Mouse (Mus musculus): ENCODE results near the gene Ubxn1. TPM values are rescaled to one million over a fixed set of nuclear protein-coding genes. Genes with fewer than 3 reads are reported as not detected.

Gene Ubxn1
- polyA plus RNA-seq, 2 experiments: 127 to 154 TPM

- Histone ChIP-seq H3K4me2 (replicated peaks; ENCODE audit: low read depth, low read length, severe bottlenecking) (peak within 1 kb of the TSS; percentile 86), H3K9ac (ENCODE audit: low read depth, low read length, severe bottlenecking) (peak within 1 kb of the TSS; percentile 91), H3K36me3 (ENCODE audit: control insufficient read depth, insufficient read depth, low read length) (peaks cover 41% of the 10 kb centered on the region), H3K27ac (replicated peaks; ENCODE audit: low read depth, low read length) (peak within 1 kb of the TSS; percentile 78), H3K4me3 (replicated peaks; ENCODE audit: low read length) (peak within 1 kb of the TSS; percentile 95), H3K9me3 (ENCODE audit: control insufficient read depth, low read length) (no peaks in the 10 kb centered on the region), H3K27me3 (ENCODE audit: control insufficient read depth, insufficient read depth, low read length) (no peaks in the 10 kb centered on the region), H3K4me1 (ENCODE audit: control insufficient read depth, insufficient read depth, low read length) (peaks cover 19% of the 10 kb centered on the region)
- under 1% methylated on average over 53 of the region's 53 CpGs for WGBS
- DNase-seq (ENCODE audit: low spot score): peak; percentile 99
- 0 out of 2 replicates have a peak, but pooled peaks have one; percentile 39 for TF ChIP-seq POLR2A (IDR thresholded peaks at IDR 0.05; ENCODE audit: borderline replicate concordance, extremely low read depth, insufficient read depth, insufficient read length)
- peak; percentile 99 for ATAC-seq (ENCODE audit: low FRiP score, low read depth)
Observed at GRCm38 (mm10) chr19:8897865-8898495, 26.7 kb downstream of the Ubxn1 start, which contains the start of gene Ganab. TSS of gene Ganab (plus strand) at chr19:8898071.

- Histone ChIP-seq H3K9me3 (ENCODE audit: control insufficient read depth, low read length) (no peaks in the 10 kb centered on the region), H3K27me3 (ENCODE audit: control insufficient read depth, insufficient read depth, low read length) (no peaks in the 10 kb centered on the region), H3K4me3 (replicated peaks; ENCODE audit: low read length) (peak overlapping the region; percentile 95), H3K36me3 (ENCODE audit: control insufficient read depth, insufficient read depth, low read length) (peaks cover 47% of the 10 kb centered on the region), H3K27ac (replicated peaks; ENCODE audit: low read depth, low read length) (peak overlapping the region; percentile 78), H3K4me2 (replicated peaks; ENCODE audit: low read depth, low read length, severe bottlenecking) (peak overlapping the region; percentile 86), H3K9ac (ENCODE audit: low read depth, low read length, severe bottlenecking) (peak overlapping the region; percentile 91), H3K4me1 (ENCODE audit: control insufficient read depth, insufficient read depth, low read length) (peaks cover 16% of the 10 kb centered on the region)
- no peak for TF ChIP-seq POLR2A (IDR thresholded peaks at IDR 0.05; ENCODE audit: borderline replicate concordance, extremely low read depth, insufficient read depth, insufficient read length)
- 3% methylated on average over 13 of the region's 13 CpGs for WGBS
- no peak for ATAC-seq (ENCODE audit: low FRiP score, low read depth)
- no peak for DNase-seq (ENCODE audit: low spot score)
Observed at GRCm38 (mm10) chr19:8898576-8898975, 27.3 kb downstream of the Ubxn1 start.

DNA sequence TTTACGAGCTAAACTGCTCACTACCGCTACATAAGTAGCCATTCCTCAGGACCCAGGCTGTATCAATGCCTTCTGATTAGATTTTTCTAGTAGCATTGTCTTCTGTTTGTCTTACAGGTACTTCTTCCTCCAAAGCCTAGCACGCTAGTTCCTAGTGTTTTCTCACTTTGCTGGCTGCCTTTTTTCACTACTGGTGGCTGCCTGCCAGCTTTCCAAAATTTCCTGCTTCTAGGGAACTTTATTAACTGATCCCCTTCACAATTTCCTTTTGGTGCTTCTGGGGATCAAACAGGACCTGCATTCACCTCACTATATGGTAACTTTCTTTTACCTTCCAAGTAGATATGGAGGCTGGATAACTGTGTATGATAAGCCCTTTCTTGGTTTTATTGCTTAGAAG is 27.8 kb downstream of the Ubxn1 start:
- H3K4me1 ChIP-seq (ENCODE audit: control insufficient read depth, insufficient read depth, low read length): peaks cover 13% of the 10 kb centered on the region
- H3K4me2 ChIP-seq (replicated peaks; ENCODE audit: low read depth, low read length, severe bottlenecking): peak overlapping the region; percentile 86
- peaks cover 52% of the 10 kb centered on the region for H3K36me3 ChIP-seq (ENCODE audit: control insufficient read depth, insufficient read depth, low read length)
- H3K9ac ChIP-seq (ENCODE audit: low read depth, low read length, severe bottlenecking): peak overlapping the region; percentile 91
- TF ChIP-seq POLR2A (IDR thresholded peaks at IDR 0.05; ENCODE audit: borderline replicate concordance, extremely low read depth, insufficient read depth, insufficient read length): no peak
- no peaks in the 10 kb centered on the region for H3K27me3 ChIP-seq (ENCODE audit: control insufficient read depth, insufficient read depth, low read length)
- ATAC-seq (ENCODE audit: low FRiP score, low read depth): no peak
- no peak for DNase-seq (ENCODE audit: low spot score)
- H3K27ac ChIP-seq (replicated peaks; ENCODE audit: low read depth, low read length): 0 out of 2 replicates have a peak overlapping the region, but pooled peaks have one; percentile 78
- H3K4me3 ChIP-seq (replicated peaks; ENCODE audit: low read length): peak overlapping the region; percentile 95
- WGBS: 25% methylated on average over 3 of the region's 3 CpGs
- no peaks in the 10 kb centered on the region for H3K9me3 ChIP-seq (ENCODE audit: control insufficient read depth, low read length)

- 95% methylated on average over 5 of the region's 5 CpGs for WGBS
- ATAC-seq (ENCODE audit: low FRiP score, low read depth) (no peak), DNase-seq (ENCODE audit: low spot score) (no peak)
- no peak for TF ChIP-seq POLR2A (IDR thresholded peaks at IDR 0.05; ENCODE audit: borderline replicate concordance, extremely low read depth, insufficient read depth, insufficient read length)
- no peak overlapping the region for H3K4me2 ChIP-seq (replicated peaks; ENCODE audit: low read depth, low read length, severe bottlenecking)
- H3K4me1 ChIP-seq (ENCODE audit: control insufficient read depth, insufficient read depth, low read length): peaks cover 8% of the 10 kb centered on the region
- H3K9ac ChIP-seq (ENCODE audit: low read depth, low read length, severe bottlenecking): no peak overlapping the region
- H3K27me3 ChIP-seq (ENCODE audit: control insufficient read depth, insufficient read depth, low read length): no peaks in the 10 kb centered on the region
- H3K4me3 ChIP-seq (replicated peaks; ENCODE audit: low read length): no peak overlapping the region
- no peaks in the 10 kb centered on the region for H3K9me3 ChIP-seq (ENCODE audit: control insufficient read depth, low read length)
- no peak overlapping the region for H3K27ac ChIP-seq (replicated peaks; ENCODE audit: low read depth, low read length)
- H3K36me3 ChIP-seq (ENCODE audit: control insufficient read depth, insufficient read depth, low read length): peaks cover 66% of the 10 kb centered on the region
Observed at GRCm38 (mm10) chr19:8903412-8903811, 32.1 kb downstream of the Ubxn1 start.

DNA sequence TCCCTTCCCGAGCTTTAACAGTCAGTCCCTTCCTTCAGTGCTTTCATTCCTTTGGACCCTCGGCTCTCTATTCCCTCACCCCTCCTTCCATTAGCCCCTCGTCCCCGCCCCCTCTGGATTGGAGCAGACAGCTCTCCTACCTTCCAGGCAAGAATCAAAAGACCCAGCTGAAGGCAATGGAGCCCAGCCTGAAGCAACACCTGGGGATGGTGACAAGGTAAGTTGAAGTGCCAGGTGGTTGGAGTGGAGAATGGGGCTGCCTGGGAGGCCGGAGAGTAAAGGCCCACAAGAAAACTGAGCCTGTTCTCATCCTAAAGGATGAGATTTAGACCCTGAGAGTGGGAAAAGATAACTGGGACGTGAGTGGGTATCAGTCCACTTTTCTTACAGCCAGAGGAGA is 37.2 kb downstream of the Ubxn1 start:
- no peak overlapping the region for H3K4me3 ChIP-seq (replicated peaks; ENCODE audit: low read length)
- no peak overlapping the region for H3K4me2 ChIP-seq (replicated peaks; ENCODE audit: low read depth, low read length, severe bottlenecking)
- H3K4me1 ChIP-seq (ENCODE audit: control insufficient read depth, insufficient read depth, low read length): no peaks in the 10 kb centered on the region
- ATAC-seq (ENCODE audit: low FRiP score, low read depth) (no peak), DNase-seq (ENCODE audit: low spot score) (no peak)
- H3K9ac ChIP-seq (ENCODE audit: low read depth, low read length, severe bottlenecking): no peak overlapping the region
- no peaks in the 10 kb centered on the region for H3K27me3 ChIP-seq (ENCODE audit: control insufficient read depth, insufficient read depth, low read length)
- H3K36me3 ChIP-seq (ENCODE audit: control insufficient read depth, insufficient read depth, low read length): peaks cover 97% of the 10 kb centered on the region
- H3K9me3 ChIP-seq (ENCODE audit: control insufficient read depth, low read length): no peaks in the 10 kb centered on the region
- TF ChIP-seq POLR2A (IDR thresholded peaks at IDR 0.05; ENCODE audit: borderline replicate concordance, extremely low read depth, insufficient read depth, insufficient read length): no peak
- H3K27ac ChIP-seq (replicated peaks; ENCODE audit: low read depth, low read length): no peak overlapping the region
- WGBS: 85% methylated on average over 6 of the region's 6 CpGs
